18 mouse cellular contexts compared by ENCODE assay signal in the genomic region with DNA sequence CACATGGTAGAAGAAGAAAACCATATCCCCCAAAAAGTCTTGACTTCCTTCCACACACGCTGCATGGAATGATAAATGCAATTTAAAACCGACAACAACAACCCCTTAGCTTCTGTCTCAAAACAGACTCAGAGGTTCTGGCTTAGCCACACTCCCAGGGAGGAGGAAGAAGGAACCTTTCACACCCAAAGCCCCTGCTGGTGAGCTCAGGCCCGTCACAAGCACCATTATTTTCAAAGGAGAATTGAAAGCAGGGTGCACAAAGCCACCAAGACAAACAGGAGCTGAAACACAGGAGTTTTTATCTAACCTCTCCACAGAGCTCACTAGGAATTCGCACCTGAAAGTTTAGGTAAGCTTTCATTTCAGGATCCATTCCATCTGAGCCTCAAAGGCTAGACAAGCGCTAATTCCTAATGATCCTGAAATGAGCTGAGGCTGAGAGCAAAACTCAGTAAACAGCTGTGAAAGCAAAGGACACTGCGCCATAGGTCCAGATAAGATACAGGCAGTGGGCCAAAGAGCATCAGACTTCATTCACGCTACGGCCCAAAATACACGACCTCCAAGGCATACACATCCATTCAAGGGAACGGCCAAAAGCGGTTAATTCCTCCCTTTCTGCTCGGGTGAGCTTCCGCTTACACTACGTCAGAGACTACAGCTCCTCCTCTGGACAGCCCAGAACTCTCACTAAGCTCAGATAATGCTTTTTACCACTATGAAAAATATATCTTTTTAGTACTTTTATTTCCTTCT. TPM values are rescaled to one million over a fixed set of nuclear protein-coding genes. Genes with fewer than 3 reads are reported as not detected.
DNase-seq lines count a peak whose midpoint lies in the region; ATAC-seq and TF ChIP-seq lines count a peak whose summit lies in the region.
"Had no signal": no experiment of that assay in that cellular context is flagged by ENCODE, and none has a peak within 500 bp of the region (broad histone marks: within the 10 kb centered on the region; RNA-seq: fewer than 3 reads in every experiment).

No protein-coding gene starts in this region.

- no peak for TF ChIP-seq CTCF in liver, adult 2 months (IDR thresholded peaks at IDR 0.05; ENCODE audit: low read depth, low read length)
- TF ChIP-seq CTCF in brain, embryonic 14.5 days (IDR thresholded peaks at IDR 0.05; ENCODE audit: borderline replicate concordance, extremely low read depth, insufficient read depth, insufficient read length) = peak; percentile 11; the same call in 1 of the 2 replicates

- peaks cover 2% of the 10 kb centered on the region; the same call in 1 of the 2 replicates for H3K4me1 ChIP-seq in liver, adult 2 months (ENCODE audit: control insufficient read depth, insufficient read depth, low read length)
- H3K4me1 ChIP-seq in liver, embryonic 12.5 days = peaks cover 35% of the 10 kb centered on the region
- H3K4me1 ChIP-seq: embryonic facial prominence, embryonic 10.5 days; neural tube, embryonic 12.5 days had no signal

- 0 out of 2 replicates have a peak, but pooled peaks cover 5% of the 10 kb centered on the region for H3K9me3 ChIP-seq in liver, embryonic 12.5 days (replicated peaks)
- H3K9me3 ChIP-seq: G1E; kidney, embryonic 15.5 days; midbrain, embryonic 12.5 days; neural tube, embryonic 12.5 days had no signal

- ATAC-seq in liver, embryonic 12.5 days = no peak
- ATAC-seq in hematopoietic stem cell, adult 5-6 weeks (replicated peaks in 1 of 2; ENCODE audit: insufficient read depth in 1 of 2, low FRiP score in 2 of 2, low TSS enrichment in 1 of 2, low read depth in 1 of 2, poor library complexity in 2 of 2, severe bottlenecking in 2 of 2) = peak; percentile 37 to 48; a peak in 3 of 4 replicates
- ATAC-seq: hindbrain, embryonic 16.5 days had no signal

- intact Hi-C loops in gastrocnemius, postnatal 36 days (cut with DNase I) = no loop called here

- DNase-seq in adrenal gland, postnatal 14 days = peak; percentile 27
- no peak for DNase-seq in adrenal gland, adult 18-20 months (ENCODE audit: low spot score in 2 of 2)
- DNase-seq in liver, adult 2 months (ENCODE audit: extremely low read depth, low read depth, low spot score) = peak; percentile 24
- no peak for DNase-seq in brain, embryonic 14.5 days (ENCODE audit: low read depth)
- DNase-seq in Muller cell, postnatal 12 days (ENCODE audit: inconsistent ontology term) = no peak
- DNase-seq in gastrocnemius, postnatal 36 days = no peak
- DNase-seq: cerebellum, adult 2 months; gastrocnemius, postnatal 10 days; layer of hippocampus, postnatal 36 days had no signal

- peaks cover 23% of the 10 kb centered on the region for H3K36me3 ChIP-seq in liver, adult 2 months (ENCODE audit: control insufficient read depth, insufficient read depth, low read length)
- H3K36me3 ChIP-seq in liver, embryonic 12.5 days = peaks cover 83% of the 10 kb centered on the region

- no peaks in the 10 kb centered on the region for H3K27me3 ChIP-seq in liver, adult 2 months (ENCODE audit: control insufficient read depth, insufficient read depth, low read length)
- H3K27me3 ChIP-seq in liver, embryonic 12.5 days (replicated peaks) = no peaks in the 10 kb centered on the region
- H3K27me3 ChIP-seq: kidney, embryonic 15.5 days; midbrain, embryonic 12.5 days; neural tube, embryonic 12.5 days had no signal

- TF ChIP-seq POLR2A in liver, adult 2 months (IDR thresholded peaks at IDR 0.05; ENCODE audit: extremely low read depth, insufficient read depth, low read length) = no peak
- no peak for TF ChIP-seq POLR2A in brain, embryonic 14.5 days (IDR thresholded peaks at IDR 0.05; ENCODE audit: borderline replicate concordance, extremely low read depth, insufficient read depth, insufficient read length, poor library complexity, severe bottlenecking)

- H3K4me3 ChIP-seq in liver, adult 2 months (ENCODE audit: insufficient read depth, low read depth, low read length) = no peak overlapping the region
- H3K4me3 ChIP-seq in liver, embryonic 12.5 days = no peak overlapping the region
- H3K4me3 ChIP-seq: embryonic facial prominence, embryonic 10.5 days; forebrain, embryonic 10.5 days; kidney, embryonic 15.5 days; midbrain, embryonic 12.5 days; neural tube, embryonic 12.5 days had no signal

- no peak overlapping the region for H3K4me2 ChIP-seq in liver, embryonic 12.5 days
- H3K4me2 ChIP-seq: kidney, embryonic 15.5 days; midbrain, embryonic 12.5 days; neural tube, embryonic 12.5 days had no signal

- WGBS in liver, adult 2 months = 49% methylated on average over 14 of the region's 14 CpGs
- WGBS in liver, embryonic 12.5 days (ENCODE audit: insufficient replicate concordance) = 74% methylated on average over 14 of the region's 14 CpGs

- H3K79me2 ChIP-seq in liver, adult 2 months (ENCODE audit: control insufficient read depth, insufficient read depth, low read length) = peaks cover 17% of the 10 kb centered on the region

- H3K27ac ChIP-seq in liver, adult 2 months (replicated peaks; ENCODE audit: insufficient read depth, low read depth, low read length) = no peak overlapping the region
- H3K27ac ChIP-seq in liver, embryonic 12.5 days = no peak overlapping the region
- H3K27ac ChIP-seq: embryonic facial prominence, embryonic 10.5 days; forebrain, embryonic 10.5 days; kidney, embryonic 15.5 days; midbrain, embryonic 12.5 days; neural tube, embryonic 12.5 days had no signal

- H3K9ac ChIP-seq in liver, adult 2 months (ENCODE audit: low read depth, low read length) = no peak overlapping the region
- H3K9ac ChIP-seq in liver, embryonic 12.5 days = no peak overlapping the region; the same call in 1 of the 2 replicates
- H3K9ac ChIP-seq: kidney, embryonic 15.5 days; midbrain, embryonic 12.5 days; neural tube, embryonic 12.5 days had no signal

RNA-seq across cellular contexts. Expression of a gene that starts 7.6 kb away (rescaled TPM):
- total RNA-seq in adrenal gland, postnatal 14 days (2021) = 50.5 and 54.4 TPM in 2 replicates
- total RNA-seq in adrenal gland, adult 18-20 months (2021) = 10 to 100 TPM; 51.9 to 61.6 TPM
- 31.4 and 32.5 TPM in 2 replicates for total RNA-seq in liver, adult 2 months (2014; rRNA removed)
- 11.7 and 12.5 TPM in 2 replicates for polyA plus RNA-seq in liver, adult 2 months (2012; rRNA removed)
- 31.8 and 33.1 TPM in 2 replicates for polyA plus RNA-seq in liver, embryonic 12.5 days (2016; fragmentation: Nextera tagmentation; extraction: Ambion mirVana)
- 53.3 and 54.5 TPM in 2 replicates for polyA plus RNA-seq in brain, embryonic 14.5 days (2012; rRNA removed)
- 58.4 and 63.5 TPM in 2 replicates for total RNA-seq in hematopoietic stem cell, adult 5-6 weeks (2017)
- 10 to 100 TPM; 43.6 to 44.5 TPM for total RNA-seq in gastrocnemius, postnatal 36 days (2021)

RNA-seq across cellular contexts. Expression of a gene that starts 38.8 kb away (rescaled TPM):
- total RNA-seq in adrenal gland, postnatal 14 days (2021) = 180 and 201 TPM in 2 replicates
- 100 to 1,000 TPM; 139 to 209 TPM for total RNA-seq in adrenal gland, adult 18-20 months (2021)
- total RNA-seq in liver, adult 2 months (2014; rRNA removed) = 435 and 567 TPM in 2 replicates
- 144 and 156 TPM in 2 replicates for polyA plus RNA-seq in liver, adult 2 months (2012; rRNA removed)
- polyA plus RNA-seq in liver, embryonic 12.5 days (2016; fragmentation: Nextera tagmentation; extraction: Ambion mirVana) = 96.7 and 98.9 TPM in 2 replicates
- 120 and 141 TPM in 2 replicates for polyA plus RNA-seq in brain, embryonic 14.5 days (2012; rRNA removed)
- 136 and 163 TPM in 2 replicates for total RNA-seq in hematopoietic stem cell, adult 5-6 weeks (2017)
- 10 to 100 TPM; 49.0 to 60.3 TPM for total RNA-seq in gastrocnemius, postnatal 36 days (2021)

RNA-seq across cellular contexts. Expression of a gene that starts 44.3 kb away (rescaled TPM):
- 171 and 181 TPM in 2 replicates for total RNA-seq in adrenal gland, postnatal 14 days (2021)
- total RNA-seq in adrenal gland, adult 18-20 months (2021) = 100 to 1,000 TPM; 202 to 217 TPM
- total RNA-seq in liver, adult 2 months (2014; rRNA removed) = 16.4 and 18.2 TPM in 2 replicates
- 10.1 and 12.8 TPM in 2 replicates for polyA plus RNA-seq in liver, adult 2 months (2012; rRNA removed)
- polyA plus RNA-seq in liver, embryonic 12.5 days (2016; fragmentation: Nextera tagmentation; extraction: Ambion mirVana) = 251 and 254 TPM in 2 replicates
- 204 and 215 TPM in 2 replicates for polyA plus RNA-seq in brain, embryonic 14.5 days (2012; rRNA removed)
- total RNA-seq in hematopoietic stem cell, adult 5-6 weeks (2017) = 161 and 198 TPM in 2 replicates
- 100 to 1,000 TPM; 121 TPM for total RNA-seq in gastrocnemius, postnatal 36 days (2021)

Comparison
In these comparisons a context has a peak if more than half of its experiments do, and no peak if none do; other contexts are left out.
1. DNase-seq: peak in adrenal gland, postnatal 14 days (single experiment) and liver, adult 2 months (single experiment); none in adrenal gland, adult 18-20 months (0 of 2), brain, embryonic 14.5 days (single experiment), Muller cell, postnatal 12 days (single experiment) and gastrocnemius, postnatal 36 days (0 of 2).